Mouse (Mus musculus) retina, postnatal 1 day (tissue): ENCODE results near the gene Cym.
A peak's percentile ranks its signal among the peaks of the same experiment; 100 is the strongest.

Source experiments
- DNase-seq: peaks from one replicate; pipeline ENCODE4 v3.0.0-alpha.2; 2012

Gene Cym

GRCm38 (mm10) chr3:107221608-107222007, at the start of gene Cym:
TSS of gene Cym (minus strand) at chr3:107221732.
- DNase-seq, result no peak

- no peak for DNase-seq
Measured at GRCm38 (mm10) chr3:107266814-107267345, 45.3 kb upstream of the Cym start.

GRCm38 (mm10) chr3:107261851-107262165, 40.3 kb upstream of the Cym start:
- peak; percentile 90 for DNase-seq

GRCm38 (mm10) chr3:107260956-107261850, 39.7 kb upstream of the Cym start:
- peak; percentile 23 for DNase-seq

- DNase-seq, result no peak
Measured at GRCm38 (mm10) chr3:107257924-107258323, 36.4 kb upstream of the Cym start.

GRCm38 (mm10) chr3:107256724-107257123, 35.2 kb upstream of the Cym start:
- no peak for DNase-seq

- no peak for DNase-seq
Measured at GRCm38 (mm10) chr3:107255992-107256391, 34.5 kb upstream of the Cym start.

- DNase-seq, result no peak
Measured at GRCm38 (mm10) chr3:107253925-107254324, 32.4 kb upstream of the Cym start.

- no peak for DNase-seq
Measured at GRCm38 (mm10) chr3:107252035-107252434, 30.5 kb upstream of the Cym start.

- no peak for DNase-seq
Measured at GRCm38 (mm10) chr3:107250320-107250719, 28.8 kb upstream of the Cym start.

GRCm38 (mm10) chr3:107249042-107249441, 27.5 kb upstream of the Cym start:
- no peak for DNase-seq

- DNase-seq, result no peak
Measured at GRCm38 (mm10) chr3:107246876-107247275, 25.3 kb upstream of the Cym start.

- DNase-seq, result peak; percentile 25
Measured at GRCm38 (mm10) chr3:107241389-107242094, 20.0 kb upstream of the Cym start.

- no peak for DNase-seq
Measured at GRCm38 (mm10) chr3:107239607-107240006, 18.1 kb upstream of the Cym start, which contains the start of gene Prok1. TSS of gene Prok1 (minus strand) at chr3:107239707.

GRCm38 (mm10) chr3:107238471-107238980, 17.0 kb upstream of the Cym start:
- DNase-seq, result no peak

- no peak for DNase-seq
Measured at GRCm38 (mm10) chr3:107238051-107238450, 16.5 kb upstream of the Cym start.

- no peak for DNase-seq
Measured at GRCm38 (mm10) chr3:107233945-107234344, 12.4 kb upstream of the Cym start.

GRCm38 (mm10) chr3:107233351-107233813, 11.8 kb upstream of the Cym start:
- peak; percentile 91 for DNase-seq

GRCm38 (mm10) chr3:107231202-107231601, 9.7 kb upstream of the Cym start:
- no peak for DNase-seq

- DNase-seq, result no peak
Measured at GRCm38 (mm10) chr3:107230527-107230926, 9.0 kb upstream of the Cym start, which contains the start of gene A630076J17Rik. TSS of gene A630076J17Rik (plus strand) at chr3:107230614.

- DNase-seq, result no peak
Measured at GRCm38 (mm10) chr3:107229822-107230221, 8.3 kb upstream of the Cym start.

GRCm38 (mm10) chr3:107229221-107229620, 7.7 kb upstream of the Cym start:
- DNase-seq, result no peak

- DNase-seq, result no peak
Measured at GRCm38 (mm10) chr3:107225820-107226219, 4.3 kb upstream of the Cym start.
